Mouse (Mus musculus): ENCODE data around the gene Cyp11a1. TPM values are rescaled to one million over a fixed set of nuclear protein-coding genes. Genes with fewer than 3 reads are reported as not detected.
A peak's percentile ranks its signal among the peaks of the same experiment; 100 is the strongest.

Gene Cyp11a1
- polyA plus RNA-seq, 1 experiment, result 0.28 TPM

DNA sequence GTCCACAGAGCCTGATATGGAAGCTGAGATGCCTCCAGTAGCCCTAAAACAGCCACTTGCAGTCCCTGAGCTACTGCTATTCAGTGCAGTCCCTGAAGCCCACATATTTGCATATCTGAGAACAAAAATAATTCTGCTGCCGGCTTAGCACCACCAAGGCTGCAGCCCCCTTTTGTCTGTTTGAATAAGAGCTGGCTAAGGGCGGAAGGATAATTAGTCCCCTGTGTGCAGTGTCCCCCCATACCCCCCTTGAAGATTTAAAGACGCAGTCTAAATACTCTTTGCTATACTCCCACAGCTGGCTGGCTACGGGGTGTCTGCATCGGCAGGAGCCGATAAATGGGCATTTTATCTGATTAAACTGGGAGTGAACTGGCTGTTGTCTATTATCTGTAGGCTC lies 42.4 kb downstream of the Cyp11a1 start:
- Histone ChIP-seq H3K4me3 (replicated peaks; ENCODE audit: extremely low read depth, low read depth, low read length) (no peak overlapping the region), H3K4me1 (ENCODE audit: control insufficient read depth, insufficient read depth, low read length) (no peaks in the 10 kb centered on the region)
- TF ChIP-seq POLR2A (IDR thresholded peaks at IDR 0.05; ENCODE audit: borderline replicate concordance, extremely low read depth, low read depth, low read length), result no peak
- no peak for TF ChIP-seq CTCF (IDR thresholded peaks at IDR 0.05; ENCODE audit: insufficient read depth, low read length)
- DNase-seq, result no peak
- 37% methylated on average over 6 of the region's 6 CpGs for WGBS

DNA sequence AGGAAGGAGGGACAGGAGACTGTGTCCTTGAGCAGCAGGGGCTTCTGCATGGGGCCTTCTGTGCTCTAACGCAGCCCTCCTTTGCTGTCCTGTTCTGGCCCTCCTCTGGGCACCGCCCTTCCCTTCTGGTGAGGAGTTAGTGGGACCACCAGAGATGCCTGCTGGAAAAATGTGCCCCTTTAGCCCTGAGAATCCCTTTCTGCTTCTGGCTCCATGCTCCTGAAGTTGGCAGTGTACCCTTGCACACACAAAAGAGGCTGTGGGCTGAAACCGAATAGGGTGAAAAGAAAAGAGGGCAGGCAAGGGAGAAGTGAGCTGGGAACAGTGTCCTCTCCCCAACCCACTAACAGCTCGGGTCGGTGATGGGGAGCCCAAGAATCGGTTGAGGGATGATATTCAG lies 43.0 kb downstream of the Cyp11a1 start:
- DNase-seq, result no peak
- TF ChIP-seq CTCF (IDR thresholded peaks at IDR 0.05; ENCODE audit: insufficient read depth, low read length) (no peak), POLR2A (IDR thresholded peaks at IDR 0.05; ENCODE audit: borderline replicate concordance, extremely low read depth, low read depth, low read length) (no peak)
- WGBS, result 65% methylated on average over 6 of the region's 6 CpGs
- H3K4me3 ChIP-seq (replicated peaks; ENCODE audit: extremely low read depth, low read depth, low read length), result no peak overlapping the region
- H3K4me1 ChIP-seq (ENCODE audit: control insufficient read depth, insufficient read depth, low read length), result no peaks in the 10 kb centered on the region

- Histone ChIP-seq H3K4me1 (ENCODE audit: control insufficient read depth, insufficient read depth, low read length) (no peaks in the 10 kb centered on the region), H3K4me3 (replicated peaks; ENCODE audit: extremely low read depth, low read depth, low read length) (no peak overlapping the region)
- TF ChIP-seq CTCF (IDR thresholded peaks at IDR 0.05; ENCODE audit: insufficient read depth, low read length) (no peak), POLR2A (IDR thresholded peaks at IDR 0.05; ENCODE audit: borderline replicate concordance, extremely low read depth, low read depth, low read length) (no peak)
- no peak for DNase-seq
- 58% methylated on average over 7 of the region's 7 CpGs for WGBS
Observed at GRCm38 (mm10) chr9:58049861-58050260, 43.6 kb downstream of the Cyp11a1 start.

GRCm38 (mm10) chr9:58051937-58052336 lies 45.7 kb downstream of the Cyp11a1 start:
- Histone ChIP-seq H3K4me1 (ENCODE audit: control insufficient read depth, insufficient read depth, low read length) (no peaks in the 10 kb centered on the region), H3K4me3 (replicated peaks; ENCODE audit: extremely low read depth, low read depth, low read length) (no peak overlapping the region)
- 50% methylated on average over 5 of the region's 5 CpGs for WGBS
- DNase-seq, result no peak
- TF ChIP-seq CTCF (IDR thresholded peaks at IDR 0.05; ENCODE audit: insufficient read depth, low read length) (no peak), POLR2A (IDR thresholded peaks at IDR 0.05; ENCODE audit: borderline replicate concordance, extremely low read depth, low read depth, low read length) (no peak)

DNA sequence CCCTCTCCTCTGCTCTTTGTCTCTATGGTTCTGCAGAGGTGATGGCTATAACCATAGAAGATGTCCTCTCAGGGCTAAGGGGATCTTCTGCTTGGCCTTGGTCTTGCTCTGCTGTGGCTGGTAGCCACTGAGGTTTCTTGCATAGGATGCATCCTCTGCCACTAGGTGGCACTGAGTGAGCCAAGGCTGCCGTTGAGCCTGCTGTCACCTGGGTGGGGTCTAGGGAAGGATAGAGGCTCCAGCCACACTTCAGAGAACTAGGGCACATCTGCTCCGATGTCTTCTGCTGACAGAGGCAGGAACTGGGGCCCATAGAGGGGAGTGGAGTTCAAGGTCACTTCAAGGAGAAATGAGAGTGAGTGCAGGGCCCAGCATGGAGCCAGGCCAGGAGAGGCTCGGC lies 46.9 kb downstream of the Cyp11a1 start:
- peak; percentile 22 for DNase-seq

GRCm38 (mm10) chr9:58053544-58053943 lies 47.3 kb downstream of the Cyp11a1 start:
- no peak overlapping the region for H3K4me3 ChIP-seq (replicated peaks; ENCODE audit: extremely low read depth, low read depth, low read length)
- 66% methylated on average over 3 of the region's 3 CpGs for WGBS
- no peak for TF ChIP-seq CTCF (IDR thresholded peaks at IDR 0.05; ENCODE audit: insufficient read depth, low read length)
- DNase-seq, result no peak
- no peaks in the 10 kb centered on the region for H3K4me1 ChIP-seq (ENCODE audit: control insufficient read depth, insufficient read depth, low read length)

More for the DNA sequence above, 46.9 kb downstream of the Cyp11a1 start:
- TF ChIP-seq POLR2A (IDR thresholded peaks at IDR 0.05; ENCODE audit: borderline replicate concordance, extremely low read depth, low read depth, low read length) (no peak), CTCF (IDR thresholded peaks at IDR 0.05; ENCODE audit: insufficient read depth, low read length) (peak; percentile 75)
- H3K4me1 ChIP-seq (ENCODE audit: control insufficient read depth, insufficient read depth, low read length), result no peaks in the 10 kb centered on the region
- H3K4me3 ChIP-seq (replicated peaks; ENCODE audit: extremely low read depth, low read depth, low read length), result no peak overlapping the region
- 27% methylated on average over 3 of the region's 3 CpGs for WGBS

DNA sequence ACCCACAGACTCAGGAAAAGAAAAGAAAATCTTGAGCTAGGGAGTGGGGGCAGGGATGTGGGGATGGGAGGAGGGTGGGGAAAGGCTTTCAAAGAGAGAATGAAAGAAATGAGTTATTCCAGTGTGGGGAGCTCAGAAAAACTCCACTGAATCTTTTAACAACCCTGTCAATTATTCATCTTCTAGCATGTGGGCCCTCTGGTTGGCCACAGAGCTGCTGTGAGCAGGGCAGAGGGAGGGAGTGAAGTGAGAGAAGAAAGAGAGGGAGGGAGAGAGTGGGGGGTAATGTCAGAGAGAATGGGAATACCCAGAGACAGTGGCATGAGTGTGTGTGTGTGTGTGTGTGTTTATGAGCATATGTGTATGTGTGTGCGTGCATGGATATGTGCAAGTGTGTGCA lies 47.8 kb downstream of the Cyp11a1 start:
- TF ChIP-seq CTCF (IDR thresholded peaks at IDR 0.05; ENCODE audit: insufficient read depth, low read length), result no peak
- no peak for TF ChIP-seq POLR2A (IDR thresholded peaks at IDR 0.05; ENCODE audit: borderline replicate concordance, extremely low read depth, low read depth, low read length)
- H3K4me1 ChIP-seq (ENCODE audit: control insufficient read depth, insufficient read depth, low read length), result no peaks in the 10 kb centered on the region
- WGBS, result 100% methylated on average over 1 of the region's 1 CpGs

DNA sequence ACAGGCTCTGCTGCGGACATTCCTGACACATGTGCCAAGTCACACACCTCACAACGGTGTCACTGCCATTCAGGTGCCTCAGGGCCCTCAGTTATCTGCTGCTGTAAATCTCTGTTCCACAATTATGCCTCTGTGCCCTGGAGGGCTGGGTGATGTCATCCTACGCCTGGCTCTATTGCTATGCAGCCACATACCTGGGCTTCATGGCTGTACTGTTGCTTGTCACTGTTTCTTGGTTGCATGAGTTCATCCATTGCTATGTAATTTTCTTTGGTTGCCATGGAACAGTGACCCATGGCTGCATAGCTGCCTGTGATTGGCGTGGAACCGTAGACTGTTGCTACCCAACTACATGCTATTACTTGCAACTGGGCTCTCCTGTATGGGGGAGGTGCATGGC lies 49.5 kb downstream of the Cyp11a1 start:
- no peak for TF ChIP-seq CTCF (IDR thresholded peaks at IDR 0.05; ENCODE audit: insufficient read depth, low read length)
- TF ChIP-seq POLR2A (IDR thresholded peaks at IDR 0.05; ENCODE audit: borderline replicate concordance, extremely low read depth, low read depth, low read length), result no peak
- H3K4me1 ChIP-seq (ENCODE audit: control insufficient read depth, insufficient read depth, low read length), result no peaks in the 10 kb centered on the region
- WGBS, result 67% methylated on average over 5 of the region's 5 CpGs
- no peak for DNase-seq
- H3K4me3 ChIP-seq (replicated peaks; ENCODE audit: extremely low read depth, low read depth, low read length), result no peak overlapping the region

More for the DNA sequence above, 47.8 kb downstream of the Cyp11a1 start:
- no peak overlapping the region for H3K4me3 ChIP-seq (replicated peaks; ENCODE audit: extremely low read depth, low read depth, low read length)
- DNase-seq, result no peak

DNA sequence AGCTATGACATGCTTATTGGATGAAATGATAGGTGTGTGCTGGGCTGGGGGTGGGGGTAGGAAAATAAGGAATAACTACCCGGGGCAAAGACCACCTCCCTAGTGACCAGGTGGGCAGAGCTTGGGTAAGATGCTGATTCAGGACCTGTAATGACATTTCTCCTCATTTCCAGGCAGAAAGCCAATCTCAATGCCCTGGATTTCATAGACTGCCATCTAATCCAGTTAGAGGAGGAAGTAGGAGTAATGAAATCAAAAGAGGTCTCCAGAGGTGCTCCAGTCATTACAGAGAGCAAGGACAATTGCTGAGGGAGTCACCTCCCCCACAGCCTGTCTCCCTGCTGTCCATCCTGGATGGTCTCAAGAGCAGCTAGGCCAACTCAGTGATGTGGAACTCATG lies 53.7 kb downstream of the Cyp11a1 start:
- WGBS, result 32% methylated on average over 1 of the region's 1 CpGs
- Histone ChIP-seq H3K4me3 (replicated peaks; ENCODE audit: extremely low read depth, low read depth, low read length) (no peak overlapping the region), H3K4me1 (ENCODE audit: control insufficient read depth, insufficient read depth, low read length) (no peaks in the 10 kb centered on the region)
- no peak for DNase-seq
- TF ChIP-seq CTCF (IDR thresholded peaks at IDR 0.05; ENCODE audit: insufficient read depth, low read length) (no peak), POLR2A (IDR thresholded peaks at IDR 0.05; ENCODE audit: borderline replicate concordance, extremely low read depth, low read depth, low read length) (no peak)

DNA sequence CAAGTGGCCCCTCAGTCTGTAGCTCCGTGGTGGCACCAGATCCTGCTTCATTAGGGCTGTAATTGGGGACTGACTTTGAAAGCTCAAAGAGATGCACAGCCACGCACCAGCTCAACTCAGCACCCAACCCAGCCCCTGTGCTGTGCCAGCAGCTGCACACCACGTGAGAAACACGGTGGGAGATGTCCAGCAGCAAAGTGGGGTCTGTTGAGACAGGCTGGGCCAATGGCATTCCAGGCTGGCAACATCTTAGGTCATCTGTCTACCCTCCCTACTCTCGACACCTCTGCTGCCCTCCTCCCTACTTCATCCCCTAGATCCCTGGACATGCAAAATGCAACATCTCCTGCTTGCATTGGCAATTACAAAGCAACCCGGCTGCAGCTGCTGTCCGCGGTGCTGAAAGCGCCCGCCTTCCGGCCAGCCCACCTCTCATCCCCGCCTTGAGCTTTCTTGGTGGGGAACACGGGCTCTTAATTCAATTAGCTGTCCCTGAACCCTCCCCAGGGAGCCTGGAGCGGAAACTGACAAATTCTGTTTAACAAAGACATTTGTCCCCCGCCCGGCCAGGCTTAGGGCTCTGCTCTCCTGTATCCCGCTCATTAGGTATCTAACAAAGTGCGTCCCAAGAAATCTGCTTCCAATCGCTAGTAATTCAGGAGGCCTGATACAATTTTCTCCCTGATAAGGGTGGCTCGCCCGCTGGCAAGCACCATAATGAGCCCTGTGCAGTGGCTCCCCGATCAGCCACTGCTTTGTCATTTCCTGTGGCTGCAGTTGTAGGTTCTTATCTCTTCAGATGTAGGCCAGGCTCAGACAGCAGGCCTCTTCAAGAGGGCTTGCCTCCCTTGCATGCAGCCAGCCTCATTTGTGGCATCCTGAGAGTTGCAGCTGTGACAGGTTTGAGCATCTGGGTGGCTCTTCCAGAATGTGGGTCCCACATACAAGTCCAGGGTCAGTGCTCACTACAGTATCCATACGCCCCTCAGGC lies 54.8 kb downstream of the Cyp11a1 start:
- 11% methylated on average over 23 of the region's 23 CpGs for WGBS
- Histone ChIP-seq H3K4me1 (ENCODE audit: control insufficient read depth, insufficient read depth, low read length) (no peaks in the 10 kb centered on the region), H3K4me3 (replicated peaks; ENCODE audit: extremely low read depth, low read depth, low read length) (no peak overlapping the region)
- DNase-seq, result peak; percentile 26
- TF ChIP-seq CTCF (IDR thresholded peaks at IDR 0.05; ENCODE audit: insufficient read depth, low read length) (no peak), POLR2A (IDR thresholded peaks at IDR 0.05; ENCODE audit: borderline replicate concordance, extremely low read depth, low read depth, low read length) (no peak)

Data from lung, adult 2 months (tissue).